Mouse (Mus musculus): Measurements from ENCODE around the gene Gm21789. TPM values are rescaled to one million over a fixed set of nuclear protein-coding genes. Genes with fewer than 3 reads are reported as not detected.
"Not testable (repeated sequence)": the region's sequence is repeated elsewhere in the genome, so short reads cannot be mapped to it uniquely, and the experiment has no call there.

Gene Gm21789
- not detected for total RNA-seq (2022)

DNA sequence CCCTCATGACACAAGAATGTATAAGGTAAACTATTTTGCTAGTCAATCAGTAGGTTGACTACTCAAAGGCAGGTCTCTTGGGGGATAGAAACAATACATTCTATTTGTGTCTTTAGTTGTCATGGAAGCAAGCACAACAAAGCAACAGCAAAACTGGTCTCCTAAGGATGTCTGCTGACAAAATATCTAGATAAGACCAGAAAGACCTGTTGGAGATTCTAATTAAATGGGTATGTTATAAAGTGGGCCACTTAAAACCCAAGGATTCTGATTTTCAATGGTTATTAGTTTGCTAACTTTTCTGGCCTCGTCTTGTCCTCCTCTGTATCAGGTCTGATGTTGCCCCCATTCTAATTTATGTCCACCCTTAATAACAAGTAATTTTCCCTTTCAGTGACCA, at the start of gene Gm21789:
Gene Gm21789 (plus strand): TSS at position 301 of the 400 bp plus-strand sequence.
- not testable (repeated sequence) for DNase-seq (ENCODE audit: low spot score in 2 of 2)

DNA sequence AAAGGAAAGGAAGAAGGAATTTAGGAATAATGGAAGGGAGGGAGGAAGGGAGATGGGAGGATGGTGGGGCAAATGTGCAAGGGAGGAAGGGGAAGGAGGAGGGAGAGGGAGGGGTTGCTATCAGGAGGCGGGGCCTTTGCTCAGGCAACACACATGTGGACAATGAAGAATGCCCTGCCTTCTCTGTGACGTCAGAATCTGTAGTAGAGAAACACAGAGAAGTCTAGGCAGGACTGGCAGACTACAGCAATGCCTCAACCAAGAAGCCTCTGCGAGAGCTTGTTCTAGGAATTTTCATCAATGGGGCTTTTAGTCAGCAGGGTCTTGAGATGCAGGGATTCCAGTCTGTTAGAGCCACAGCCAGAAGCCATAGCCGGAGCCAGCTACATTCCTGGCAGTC, 47.2 kb upstream of the Gm21789 start, which contains the start of gene Btbd35f30:
Gene Btbd35f30 (plus strand): TSS at position 301 of the 400 bp plus-strand sequence.
- DNase-seq (ENCODE audit: low spot score in 2 of 2) = not testable (repeated sequence)

DNA sequence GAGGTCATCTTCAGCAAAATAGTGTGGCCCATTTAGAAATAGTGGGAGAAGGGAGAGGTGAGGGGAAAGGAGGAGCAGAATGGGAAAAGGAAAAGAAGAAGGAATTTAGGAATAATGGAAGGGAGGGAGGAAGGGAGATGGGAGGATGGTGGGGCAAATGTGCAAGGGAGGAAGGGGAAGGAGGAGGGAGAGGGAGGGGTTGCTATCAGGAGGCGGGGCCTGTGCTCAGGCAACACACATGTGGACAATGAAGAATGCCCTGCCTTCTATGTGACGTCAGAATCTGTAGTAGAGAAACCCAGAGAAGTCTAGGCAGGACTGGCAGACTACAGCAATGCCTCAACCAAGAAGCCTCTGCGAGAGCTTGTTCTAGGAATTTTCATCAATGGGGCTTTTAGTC, 32.0 kb downstream of the Gm21789 start, which contains the start of gene Btbd35f5:
Gene Btbd35f5 (plus strand): TSS at position 301 of the 400 bp plus-strand sequence.
- not testable (repeated sequence) for DNase-seq (ENCODE audit: low spot score in 2 of 2)

Other genes with a start within 250 kb of the Gm21789 start
- gene Btbd35f21, start 215.7 kb upstream of the Gm21789 start, total RNA-seq (2022) = not detected
- gene Btbd35f30, start 47.1 kb upstream of the Gm21789 start, total RNA-seq (2022) = not detected
- not detected for gene Btbd35f5, start 32.1 kb downstream of the Gm21789 start, total RNA-seq (2022)